Mouse (Mus musculus): ENCODE results near the gene 4930512M02Rik. TPM values are rescaled to one million over a fixed set of nuclear protein-coding genes. Genes with fewer than 3 reads are reported as not detected.

Gene 4930512M02Rik
- total and polyA plus RNA-seq, 2 experiments from 2014 or later = not detected

- Histone ChIP-seq H3K9me3 (ENCODE audit: low read length) (no peaks in the 10 kb centered on the region), H3K9ac (no peak overlapping the region), H3K4me2 (ENCODE audit: low read depth) (no peak overlapping the region), H3K27ac (ENCODE audit: low read depth, low read length) (no peak overlapping the region), H3K27me3 (ENCODE audit: insufficient read depth, low read length) (no peaks in the 10 kb centered on the region), H3K4me3 (ENCODE audit: low read depth, low read length) (no peak overlapping the region), H3K36me3 (ENCODE audit: insufficient read depth) (no peaks in the 10 kb centered on the region), H3K4me1 (ENCODE audit: insufficient read depth) (no peaks in the 10 kb centered on the region)
- ATAC-seq (no peak), DNase-seq (no peak)
- no peak for TF ChIP-seq CTCF (IDR thresholded peaks at IDR 0.05; ENCODE audit: low read depth)
- 89% methylated on average over 1 of the region's 1 CpGs for WGBS
These were observed 71.4 kb downstream of the 4930512M02Rik start for GRCm38 (mm10) chr11:11556186-11556585.

DNA sequence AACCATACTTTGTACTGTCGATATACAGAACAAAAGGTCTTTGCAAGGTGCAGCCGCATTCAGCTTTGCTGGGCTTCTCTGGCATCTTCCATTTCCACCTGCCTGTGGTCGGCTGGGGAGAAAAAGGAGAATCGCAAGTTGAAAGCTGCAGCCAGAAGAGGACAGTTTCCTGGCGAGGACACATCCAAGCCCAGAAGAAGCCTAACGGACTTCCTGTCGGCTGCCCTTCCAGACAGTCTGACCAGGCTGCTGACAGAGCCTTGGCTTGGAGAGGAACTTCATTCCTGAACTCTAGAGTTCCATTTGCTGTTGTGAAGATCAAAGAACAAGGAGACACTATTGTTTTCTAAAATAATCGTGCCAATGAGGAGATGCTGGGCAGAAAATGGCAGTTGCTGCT lies 72.1 kb downstream of the 4930512M02Rik start:
- no peaks in the 10 kb centered on the region for H3K9me3 ChIP-seq (ENCODE audit: low read length)
- no peak overlapping the region for H3K4me2 ChIP-seq (ENCODE audit: low read depth)
- H3K4me3 ChIP-seq (ENCODE audit: low read depth, low read length) = no peak overlapping the region
- no peak overlapping the region for H3K27ac ChIP-seq (ENCODE audit: low read depth, low read length)
- no peak for TF ChIP-seq CTCF (IDR thresholded peaks at IDR 0.05; ENCODE audit: low read depth)
- 82% methylated on average over 8 of the region's 8 CpGs for WGBS
- ATAC-seq (no peak), DNase-seq (no peak)
- H3K27me3 ChIP-seq (ENCODE audit: insufficient read depth, low read length) = no peaks in the 10 kb centered on the region
- no peaks in the 10 kb centered on the region for H3K36me3 ChIP-seq (ENCODE audit: insufficient read depth)
- no peaks in the 10 kb centered on the region for H3K4me1 ChIP-seq (ENCODE audit: insufficient read depth)
- no peak overlapping the region for H3K9ac ChIP-seq

- Histone ChIP-seq H3K9me3 (ENCODE audit: low read length) (no peaks in the 10 kb centered on the region), H3K36me3 (ENCODE audit: insufficient read depth) (no peaks in the 10 kb centered on the region), H3K4me3 (ENCODE audit: low read depth, low read length) (no peak overlapping the region), H3K9ac (no peak overlapping the region), H3K27ac (ENCODE audit: low read depth, low read length) (no peak overlapping the region), H3K27me3 (ENCODE audit: insufficient read depth, low read length) (no peaks in the 10 kb centered on the region), H3K4me2 (ENCODE audit: low read depth) (no peak overlapping the region), H3K4me1 (ENCODE audit: insufficient read depth) (no peaks in the 10 kb centered on the region)
- TF ChIP-seq CTCF (IDR thresholded peaks at IDR 0.05; ENCODE audit: low read depth) = no peak
- DNase-seq (no peak), ATAC-seq (no peak)
- WGBS = 78% methylated on average over 7 of the region's 7 CpGs
These were observed 79.9 kb downstream of the 4930512M02Rik start for GRCm38 (mm10) chr11:11547597-11548240.

GRCm38 (mm10) chr11:11546903-11547511 lies 80.6 kb downstream of the 4930512M02Rik start:
- Histone ChIP-seq H3K9me3 (ENCODE audit: low read length) (no peaks in the 10 kb centered on the region), H3K36me3 (ENCODE audit: insufficient read depth) (no peaks in the 10 kb centered on the region), H3K4me2 (ENCODE audit: low read depth) (no peak overlapping the region), H3K4me1 (ENCODE audit: insufficient read depth) (no peaks in the 10 kb centered on the region), H3K27ac (ENCODE audit: low read depth, low read length) (no peak overlapping the region), H3K4me3 (ENCODE audit: low read depth, low read length) (no peak overlapping the region), H3K9ac (no peak overlapping the region), H3K27me3 (ENCODE audit: insufficient read depth, low read length) (no peaks in the 10 kb centered on the region)
- no peak for TF ChIP-seq CTCF (IDR thresholded peaks at IDR 0.05; ENCODE audit: low read depth)
- DNase-seq (no peak), ATAC-seq (no peak)
- 88% methylated on average over 7 of the region's 7 CpGs for WGBS

DNA sequence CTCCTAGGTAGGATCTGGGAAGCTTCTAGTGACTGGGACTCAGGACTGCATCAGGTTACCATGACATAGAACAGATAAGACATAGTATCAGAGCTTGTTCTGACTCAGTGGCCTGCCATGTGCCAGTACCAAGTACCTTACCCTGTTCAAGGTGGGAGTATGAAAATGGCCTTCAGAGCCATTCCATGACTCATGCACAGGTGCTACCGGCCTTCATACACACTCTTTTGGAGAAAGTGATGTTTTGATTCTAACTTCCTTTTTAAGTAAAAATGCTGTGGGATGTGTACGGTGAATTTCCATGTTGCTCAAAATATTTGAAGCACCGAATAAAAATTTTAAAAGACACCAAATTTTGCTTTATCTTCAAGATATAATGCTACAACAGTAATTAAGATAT lies 81.7 kb downstream of the 4930512M02Rik start:
- H3K4me1 ChIP-seq (ENCODE audit: insufficient read depth) = no peaks in the 10 kb centered on the region
- no peak overlapping the region for H3K4me2 ChIP-seq (ENCODE audit: low read depth)
- ATAC-seq = no peak
- no peak overlapping the region for H3K9ac ChIP-seq
- 90% methylated on average over 3 of the region's 3 CpGs for WGBS
- no peaks in the 10 kb centered on the region for H3K9me3 ChIP-seq (ENCODE audit: low read length)
- no peak overlapping the region for H3K4me3 ChIP-seq (ENCODE audit: low read depth, low read length)
- H3K27me3 ChIP-seq (ENCODE audit: insufficient read depth, low read length) = no peaks in the 10 kb centered on the region
- no peak for TF ChIP-seq CTCF (IDR thresholded peaks at IDR 0.05; ENCODE audit: low read depth)
- no peak overlapping the region for H3K27ac ChIP-seq (ENCODE audit: low read depth, low read length)
- DNase-seq = no peak
- no peaks in the 10 kb centered on the region for H3K36me3 ChIP-seq (ENCODE audit: insufficient read depth)

Other genes with a start within 250 kb of the 4930512M02Rik start
- gene Spata48, start 165.7 kb downstream of the 4930512M02Rik start, total RNA-seq (2014; rRNA removed) = 6.8 and 7.6 TPM in 2 replicates
- 0.48 and 0.89 TPM in 2 replicates for gene Spata48, start 165.7 kb downstream of the 4930512M02Rik start, polyA plus RNA-seq (2015; fragmentation: Nextera tagmentation; extraction: Ambion mirVana)
- 1.9 TPM in 2 replicates for gene Zpbp, start 165.4 kb downstream of the 4930512M02Rik start, total RNA-seq (2014; rRNA removed)
- 0.84 and 0.90 TPM in 2 replicates for gene Zpbp, start 165.4 kb downstream of the 4930512M02Rik start, polyA plus RNA-seq (2015; fragmentation: Nextera tagmentation; extraction: Ambion mirVana)
- 4.9 and 6.9 TPM in 2 replicates for gene Ikzf1, start 57.2 kb upstream of the 4930512M02Rik start, total RNA-seq (2014; rRNA removed)
- gene Ikzf1, start 57.2 kb upstream of the 4930512M02Rik start, polyA plus RNA-seq (2015; fragmentation: Nextera tagmentation; extraction: Ambion mirVana) = 1.8 TPM in 2 replicates
- gene Fignl1, start 181.1 kb upstream of the 4930512M02Rik start, total RNA-seq (2014; rRNA removed) = 4.8 and 7.8 TPM in 2 replicates
- 4.4 and 4.9 TPM in 2 replicates for gene Fignl1, start 181.1 kb upstream of the 4930512M02Rik start, polyA plus RNA-seq (2015; fragmentation: Nextera tagmentation; extraction: Ambion mirVana)

All from forebrain, postnatal 0 days (tissue).